Mouse (Mus musculus): ENCODE data around the gene Mpped1. TPM values are rescaled to one million over a fixed set of nuclear protein-coding genes. Genes with fewer than 3 reads are reported as not detected.

Gene Mpped1
- total RNA-seq, 1 experiment from 2014 or later = not detected

GRCm38 (mm10) chr15:83782284-83782683 is 3.0 kb downstream of the Mpped1 start:
- ATAC-seq (replicated peaks; ENCODE audit: low read depth, poor library complexity, severe bottlenecking) = no peak

DNA sequence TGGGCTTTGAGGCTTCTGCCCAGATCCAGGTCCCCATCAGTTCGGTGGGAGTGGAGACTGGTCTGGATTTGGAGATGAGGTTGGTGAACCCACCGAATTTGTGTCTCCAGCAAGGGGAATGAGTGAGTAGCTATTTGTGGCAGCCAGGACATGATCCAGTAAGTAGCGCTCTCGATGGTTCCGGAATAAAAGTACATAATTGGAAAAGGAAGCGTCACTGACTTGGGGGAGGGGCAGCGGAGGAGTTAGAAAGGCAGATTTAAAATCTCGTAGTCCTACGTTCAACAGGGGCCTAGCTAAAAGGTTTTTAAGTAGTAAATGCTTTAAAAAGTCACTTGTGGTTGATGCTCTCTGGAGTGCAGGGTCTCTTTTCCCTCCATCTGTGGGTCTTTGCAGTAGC is 5.5 kb downstream of the Mpped1 start:
- no peak for ATAC-seq (replicated peaks; ENCODE audit: low read depth, poor library complexity, severe bottlenecking)

- no peak for ATAC-seq (replicated peaks; ENCODE audit: low read depth, poor library complexity, severe bottlenecking)
These were observed 9.8 kb downstream of the Mpped1 start for GRCm38 (mm10) chr15:83789046-83789445.

DNA sequence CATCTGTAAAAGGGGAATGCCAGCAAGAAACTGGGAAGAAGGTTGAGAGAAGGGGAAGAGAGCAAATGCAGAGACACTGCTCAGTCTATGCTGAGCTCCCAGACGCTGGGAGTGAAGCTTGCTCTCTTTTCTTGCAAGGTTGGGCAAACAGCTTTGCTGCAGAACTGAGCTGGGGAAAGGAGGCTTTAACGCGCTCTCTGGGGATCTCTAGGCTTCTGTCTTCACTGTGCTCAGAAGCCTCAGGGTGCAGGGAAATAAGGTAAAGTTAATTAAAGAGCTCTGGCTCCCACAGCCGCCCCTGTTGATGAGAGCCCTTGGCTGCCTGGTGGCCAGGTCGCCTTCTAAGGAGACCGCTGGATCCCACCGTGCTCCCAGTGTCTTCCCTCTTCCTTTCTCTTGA is 17.7 kb downstream of the Mpped1 start:
- no peak for ATAC-seq (replicated peaks; ENCODE audit: low read depth, poor library complexity, severe bottlenecking)

DNA sequence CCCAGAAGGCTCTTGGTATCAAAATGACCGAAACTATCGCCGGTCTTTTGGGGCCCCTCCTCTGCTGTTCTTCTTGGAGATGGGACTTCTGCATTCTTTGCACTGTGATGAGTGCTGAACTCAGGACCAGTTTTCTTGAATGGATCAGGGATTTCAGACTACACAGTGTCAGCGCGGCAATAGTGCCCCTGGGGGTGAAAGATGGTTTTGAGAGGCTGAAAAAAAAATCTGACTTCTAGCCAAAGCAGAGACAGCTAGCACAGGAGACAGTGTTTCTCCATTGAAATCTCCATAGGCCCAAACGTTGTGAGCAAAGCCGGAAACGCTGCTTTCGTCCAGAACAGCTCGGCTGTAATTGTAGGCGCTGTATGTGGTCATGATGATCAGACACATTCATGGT is 19.7 kb downstream of the Mpped1 start:
- ATAC-seq (replicated peaks; ENCODE audit: low read depth, poor library complexity, severe bottlenecking) = no peak

- ATAC-seq (replicated peaks; ENCODE audit: low read depth, poor library complexity, severe bottlenecking) = no peak
These were observed 21.7 kb downstream of the Mpped1 start for GRCm38 (mm10) chr15:83801011-83801410.

DNA sequence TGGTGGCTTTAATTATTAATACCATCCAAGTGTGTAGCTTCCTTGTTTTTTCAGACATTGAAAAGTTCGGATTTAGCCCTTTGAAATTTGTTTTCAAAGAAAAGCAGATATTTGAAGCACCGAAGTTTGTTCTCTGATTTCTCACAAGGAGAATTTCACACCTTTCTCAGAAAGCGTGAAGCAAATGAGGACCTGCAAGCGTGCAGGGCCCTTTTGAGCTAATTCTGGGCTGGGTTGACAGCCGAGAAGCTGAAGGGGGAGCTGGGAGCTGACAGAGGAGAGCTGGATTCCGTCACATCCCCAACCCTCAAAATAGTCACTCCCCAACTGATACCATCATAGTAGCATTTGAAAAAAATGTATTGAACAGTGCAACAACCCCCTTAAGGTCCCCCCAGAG is 34.8 kb downstream of the Mpped1 start:
- ATAC-seq (replicated peaks; ENCODE audit: low read depth, poor library complexity, severe bottlenecking) = no peak

DNA sequence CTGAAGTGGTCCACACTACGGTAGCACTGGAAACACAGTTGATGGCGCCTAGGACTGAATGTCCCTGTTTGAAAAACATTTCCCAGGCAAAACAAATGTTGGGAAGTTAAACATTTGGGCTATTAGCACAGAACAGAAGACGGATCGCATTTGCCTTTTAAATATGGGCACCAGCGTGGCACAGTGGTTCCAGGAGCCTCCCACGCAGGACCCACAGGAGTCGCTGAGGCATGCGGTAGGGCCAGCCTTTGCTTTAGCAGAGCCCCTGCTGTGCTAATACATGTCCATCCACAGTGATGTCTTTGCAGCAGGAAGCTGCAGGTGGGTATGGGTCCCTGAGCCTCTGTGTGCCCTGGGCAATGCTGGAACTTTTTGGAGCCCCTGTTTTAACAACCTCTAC is 48.7 kb downstream of the Mpped1 start:
- ATAC-seq (replicated peaks; ENCODE audit: low read depth, poor library complexity, severe bottlenecking) = no peak

- ATAC-seq (replicated peaks; ENCODE audit: low read depth, poor library complexity, severe bottlenecking) = no peak
These were observed 50.0 kb downstream of the Mpped1 start for GRCm38 (mm10) chr15:83829226-83829625.

GRCm38 (mm10) chr15:83832265-83832664 is 53.0 kb downstream of the Mpped1 start:
- ATAC-seq (replicated peaks; ENCODE audit: low read depth, poor library complexity, severe bottlenecking) = no peak

DNA sequence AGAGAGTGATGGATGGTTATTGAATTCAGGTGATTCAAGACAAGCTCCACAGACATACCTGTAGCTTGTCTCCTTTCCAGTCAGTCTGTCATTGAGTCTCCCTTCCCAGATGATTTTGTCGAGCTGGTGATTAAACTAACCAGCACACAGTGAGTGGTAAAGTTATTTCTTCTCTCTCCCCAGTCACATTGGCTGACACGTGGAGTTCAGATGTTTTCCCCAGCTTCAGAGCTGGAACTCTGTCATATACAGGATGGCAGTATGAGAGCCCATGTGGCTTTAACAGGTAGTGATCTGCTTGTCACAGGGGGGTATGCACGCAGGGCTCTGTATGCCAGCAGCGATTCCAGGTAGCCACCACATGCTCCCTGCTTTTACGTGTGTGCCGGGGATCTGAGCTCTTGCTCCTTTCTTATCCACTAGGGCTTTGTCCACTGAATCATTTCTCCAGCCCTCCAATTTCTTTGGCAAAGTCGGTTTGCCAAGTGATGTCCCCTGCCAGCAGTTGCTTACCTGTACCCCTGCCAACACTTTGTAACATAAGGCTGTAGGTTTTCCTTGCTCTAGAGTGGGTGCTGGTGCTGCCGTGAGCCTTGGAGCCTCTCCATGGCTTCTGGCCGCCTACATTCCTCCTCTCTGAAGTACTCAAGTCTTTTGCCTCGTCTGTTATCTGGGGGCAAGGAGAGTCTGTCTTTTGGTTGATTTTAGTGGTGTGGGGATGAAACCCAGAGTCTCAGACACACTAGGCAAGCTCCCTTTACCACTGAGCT is 61.9 kb downstream of the Mpped1 start:
- no peak for ATAC-seq (replicated peaks; ENCODE audit: low read depth, poor library complexity, severe bottlenecking)

DNA sequence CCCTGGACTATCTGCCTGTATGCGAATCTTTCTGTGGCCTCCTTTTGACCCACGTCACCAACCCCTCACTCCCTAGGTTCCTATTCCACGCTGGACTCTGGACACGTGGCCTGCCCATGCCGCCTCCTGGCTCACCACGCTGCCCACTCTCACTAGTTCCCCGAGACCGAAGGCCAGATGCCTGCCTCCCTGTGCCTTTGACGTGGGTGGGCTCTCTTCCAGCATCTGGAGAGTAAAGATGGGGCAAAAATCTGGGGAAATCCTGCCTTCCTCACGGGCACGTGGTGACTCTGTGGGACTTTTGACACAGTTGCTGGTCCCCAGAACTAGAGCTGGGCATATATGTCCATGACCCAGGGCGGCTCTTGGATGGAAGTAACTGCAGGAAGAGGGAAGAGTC is 63.2 kb downstream of the Mpped1 start:
- ATAC-seq (replicated peaks; ENCODE audit: low read depth, poor library complexity, severe bottlenecking) = no peak

DNA sequence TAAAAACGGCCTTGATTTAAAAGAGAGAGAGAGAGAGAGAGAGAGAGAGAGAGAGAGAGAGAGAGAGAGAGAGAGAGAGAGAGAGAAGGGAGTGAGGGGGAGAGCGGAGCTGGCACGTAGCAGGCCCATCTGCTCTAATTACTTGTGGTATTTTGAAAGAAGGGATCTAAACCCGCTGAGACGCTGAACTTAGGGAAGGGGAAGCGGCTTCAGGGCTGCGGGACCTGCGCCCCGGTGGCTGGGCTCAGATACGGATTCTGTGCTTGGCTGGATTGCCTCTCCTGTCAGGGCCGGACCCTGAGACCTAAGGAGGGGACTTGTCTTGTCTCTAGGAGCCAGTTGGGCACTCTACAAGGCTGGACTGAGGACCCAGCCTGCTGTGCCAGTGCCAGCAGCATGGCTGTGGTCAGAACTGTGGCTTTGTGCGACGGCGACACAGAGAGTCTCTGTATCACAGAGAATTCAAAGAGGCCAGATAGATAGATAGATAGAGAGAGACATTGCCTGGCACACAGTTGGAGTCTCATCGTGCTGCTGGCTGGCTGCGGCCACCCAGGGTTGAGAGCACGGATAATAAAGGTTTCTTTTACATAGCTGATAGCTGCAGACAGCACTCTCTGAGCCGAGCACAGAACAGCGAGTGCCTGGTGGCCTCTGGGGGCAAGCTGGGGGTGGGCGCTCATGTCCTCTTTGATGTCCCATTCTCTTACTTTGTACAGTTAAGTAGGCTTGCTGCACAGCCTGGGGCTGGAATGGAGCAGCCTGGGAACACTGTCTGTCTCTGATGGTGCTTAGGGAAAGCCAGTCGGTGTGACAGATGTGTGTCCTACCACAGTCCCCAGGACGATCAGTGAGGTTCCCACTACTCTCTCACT is 63.9 kb downstream of the Mpped1 start:
- ATAC-seq (replicated peaks; ENCODE audit: low read depth, poor library complexity, severe bottlenecking) = no peak

DNA sequence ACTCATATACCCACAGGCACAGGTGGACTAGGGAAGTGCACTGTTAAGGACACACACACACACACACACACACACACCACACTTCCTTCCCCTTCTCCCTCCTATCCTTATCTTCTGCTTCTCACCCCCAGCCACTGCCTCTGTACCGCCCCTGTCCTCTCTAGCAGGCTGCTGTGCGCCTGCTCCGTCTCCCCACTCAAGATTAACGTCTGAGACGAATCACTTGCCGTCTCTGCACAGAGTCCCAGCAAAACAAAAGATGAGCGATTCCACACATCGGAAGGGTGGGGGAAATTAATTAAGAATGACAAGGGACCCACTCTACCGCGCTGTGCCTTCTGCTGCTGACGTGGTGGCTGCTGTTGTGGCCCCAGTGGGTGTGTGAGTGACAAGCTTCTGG is 66.5 kb downstream of the Mpped1 start:
- no peak for ATAC-seq (replicated peaks; ENCODE audit: low read depth, poor library complexity, severe bottlenecking)

DNA sequence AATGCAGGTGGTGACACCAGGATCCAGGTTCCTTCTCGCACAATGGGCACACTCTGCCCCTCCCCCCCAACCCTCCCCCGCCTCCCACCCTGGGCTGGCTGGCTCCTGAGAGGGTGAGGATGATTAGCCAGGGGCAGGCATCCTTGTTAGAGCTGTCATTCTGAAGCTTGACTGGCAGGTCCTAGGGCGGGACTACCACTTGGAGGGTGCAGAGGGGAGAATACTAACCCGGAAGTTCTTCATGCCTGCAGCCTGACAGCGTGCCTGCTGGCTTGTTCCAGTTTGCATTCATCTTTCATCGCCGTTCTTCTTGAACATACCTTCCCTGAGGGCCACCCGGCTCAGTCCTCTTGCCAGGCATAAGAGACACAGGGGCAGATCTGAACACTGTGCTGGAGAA is 67.3 kb downstream of the Mpped1 start:
- ATAC-seq (replicated peaks; ENCODE audit: low read depth, poor library complexity, severe bottlenecking) = no peak

DNA sequence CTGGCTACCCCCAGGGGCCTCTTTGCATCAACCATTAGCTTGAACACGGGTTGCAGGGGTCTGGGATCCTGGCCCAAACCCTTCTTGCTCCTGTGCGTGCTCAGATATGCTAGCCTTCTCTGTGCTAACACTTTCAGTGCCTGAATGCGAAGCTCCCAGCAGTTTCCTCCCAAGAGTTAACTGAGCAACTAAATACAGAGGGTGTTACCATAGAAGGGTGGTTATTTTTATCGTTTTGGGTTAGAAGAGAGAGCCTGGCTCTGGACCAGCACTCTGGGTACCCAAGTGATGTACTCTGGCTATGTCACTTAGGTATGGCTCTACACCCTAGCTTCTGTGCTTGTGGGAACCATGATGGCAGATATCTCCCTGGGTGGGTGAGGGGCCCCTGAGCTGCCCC is 68.2 kb downstream of the Mpped1 start:
- no peak for ATAC-seq (replicated peaks; ENCODE audit: low read depth, poor library complexity, severe bottlenecking)

DNA sequence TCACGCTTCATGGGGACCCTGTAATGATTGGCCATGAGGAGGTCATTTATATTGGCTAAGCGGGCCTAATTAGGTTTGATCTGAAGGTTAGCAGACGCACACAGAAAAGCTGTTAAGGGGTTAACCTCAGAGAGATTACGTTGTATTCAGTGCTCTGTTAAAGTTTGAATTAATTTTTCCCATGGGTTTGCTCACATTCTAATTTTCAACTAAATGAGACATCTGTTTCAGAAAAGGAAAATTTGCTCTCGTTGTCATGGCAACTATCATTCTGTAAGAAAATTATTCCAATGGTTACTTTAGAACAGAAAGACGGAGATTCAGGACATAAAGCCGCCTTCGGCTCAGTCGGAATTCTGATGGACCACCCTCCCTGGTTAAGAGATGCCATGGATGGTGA is 68.9 kb downstream of the Mpped1 start:
- ATAC-seq (replicated peaks; ENCODE audit: low read depth, poor library complexity, severe bottlenecking) = no peak

DNA sequence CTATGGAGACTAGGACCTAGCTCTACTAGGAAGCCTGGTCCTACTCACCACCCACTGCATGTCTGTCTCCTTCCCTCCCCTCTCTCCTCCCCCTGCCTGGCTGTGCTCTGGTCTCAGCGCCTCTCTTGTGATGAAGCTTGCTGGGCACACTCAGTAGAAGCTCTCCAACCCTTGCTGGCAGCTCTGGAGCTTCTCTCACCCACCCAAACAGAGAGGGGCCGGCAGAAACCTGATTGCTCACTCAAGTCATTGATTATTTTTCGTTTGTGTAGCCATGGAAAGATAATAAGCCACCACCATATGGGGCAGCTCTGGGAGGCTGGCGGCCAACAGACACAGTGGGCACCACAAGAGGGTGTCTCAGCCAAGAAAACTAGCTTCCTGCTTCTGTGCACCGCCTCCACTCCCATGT is 74.1 kb downstream of the Mpped1 start:
- ATAC-seq (replicated peaks; ENCODE audit: low read depth, poor library complexity, severe bottlenecking) = no peak

GRCm38 (mm10) chr15:83857129-83857528 is 77.9 kb downstream of the Mpped1 start:
- ATAC-seq (replicated peaks; ENCODE audit: low read depth, poor library complexity, severe bottlenecking) = peak; percentile 56; the same call in 1 of the 2 replicates

DNA sequence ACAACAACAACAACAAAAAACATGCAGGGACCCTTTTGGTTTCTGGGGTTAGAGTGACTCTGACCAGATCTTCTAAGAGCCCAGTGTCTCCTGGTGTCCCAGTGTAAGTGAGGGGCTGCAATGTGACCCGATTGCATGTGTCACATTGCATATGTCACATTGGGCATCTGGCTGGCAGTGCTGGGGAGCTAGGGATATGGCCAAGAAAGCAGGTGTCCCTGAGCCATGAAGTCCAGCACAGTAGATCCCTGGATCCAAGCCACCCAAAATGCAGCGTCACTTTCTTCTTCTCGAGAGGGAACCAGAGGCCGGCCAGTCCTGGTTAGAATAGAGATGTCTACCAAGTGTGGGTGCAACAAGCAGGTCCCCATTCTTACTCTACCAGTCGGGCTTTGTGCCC is 86.4 kb downstream of the Mpped1 start:
- no peak for ATAC-seq (replicated peaks; ENCODE audit: low read depth, poor library complexity, severe bottlenecking)

- ATAC-seq (replicated peaks; ENCODE audit: low read depth, poor library complexity, severe bottlenecking) = no peak
These were observed 91.7 kb downstream of the Mpped1 start for GRCm38 (mm10) chr15:83870936-83871335.

Data from common myeloid progenitor, adult 5-6 weeks (primary cell).